Mouse (Mus musculus) olfactory bulb, adult 2 months (tissue): ENCODE results near the gene Abcf2. TPM values are rescaled to one million over a fixed set of nuclear protein-coding genes. Genes with fewer than 3 reads are reported as not detected.

Experiments used
- H3K27ac ChIP-seq: fragments of 200-500 bp; 2 replicates; pipeline ENCODE4 v1.5.1; 2012; ENCODE audit warnings: low read depth, low read length; ENCODE audit not compliant: insufficient read depth
- H3K4me1 ChIP-seq: fragments of 200-500 bp; 2 replicates; pipeline ENCODE4 v1.6.1; 2012; ENCODE audit warnings: low read length; ENCODE audit not compliant: control insufficient read depth, insufficient read depth
- H3K4me3 ChIP-seq: fragments of 200-500 bp; 2 replicates; pipeline ENCODE4 v1.5.1; 2012; ENCODE audit warnings: mild to moderate bottlenecking, low read depth, low read length, moderate library complexity; ENCODE audit not compliant: insufficient read depth
- CTCF ChIP-seq: fragments of 200-500 bp; IDR thresholded peaks from 2 replicates; pipeline ENCODE4 v1.5.1; 2012; ENCODE audit warnings: low read depth, mild to moderate bottlenecking, low read length, moderate library complexity; ENCODE audit not compliant: insufficient read depth
- POLR2A ChIP-seq: fragments of 200-500 bp; IDR thresholded peaks from 2 replicates; pipeline ENCODE4 v1.6.1; 2012; ENCODE audit warnings: mild to moderate bottlenecking, low read depth, low read length, moderate library complexity; ENCODE audit not compliant: insufficient read depth
- WGBS: fragments of 180-500 bp; shearing (Covaris S2); methylation state at CpG from one replicate; pipeline ENCODE4 v1.1.7; 2018; 5-methylcytosine and 5-hydroxymethylcytosine counted together
- polyA plus RNA-seq: library from polyadenylated mRNA; stranded (reverse); fragments of >200 nt; gene quantifications from 2 replicates; pipeline ENCODE4 v1.2.4, GENCODE M21; 2012; ENCODE audit warnings: low replicate concordance; ENCODE audit not compliant: missing spikeins, insufficient read depth, insufficient read length

Abcf2 gene
- polyA plus RNA-seq, 1 experiment = not detected

DNA sequence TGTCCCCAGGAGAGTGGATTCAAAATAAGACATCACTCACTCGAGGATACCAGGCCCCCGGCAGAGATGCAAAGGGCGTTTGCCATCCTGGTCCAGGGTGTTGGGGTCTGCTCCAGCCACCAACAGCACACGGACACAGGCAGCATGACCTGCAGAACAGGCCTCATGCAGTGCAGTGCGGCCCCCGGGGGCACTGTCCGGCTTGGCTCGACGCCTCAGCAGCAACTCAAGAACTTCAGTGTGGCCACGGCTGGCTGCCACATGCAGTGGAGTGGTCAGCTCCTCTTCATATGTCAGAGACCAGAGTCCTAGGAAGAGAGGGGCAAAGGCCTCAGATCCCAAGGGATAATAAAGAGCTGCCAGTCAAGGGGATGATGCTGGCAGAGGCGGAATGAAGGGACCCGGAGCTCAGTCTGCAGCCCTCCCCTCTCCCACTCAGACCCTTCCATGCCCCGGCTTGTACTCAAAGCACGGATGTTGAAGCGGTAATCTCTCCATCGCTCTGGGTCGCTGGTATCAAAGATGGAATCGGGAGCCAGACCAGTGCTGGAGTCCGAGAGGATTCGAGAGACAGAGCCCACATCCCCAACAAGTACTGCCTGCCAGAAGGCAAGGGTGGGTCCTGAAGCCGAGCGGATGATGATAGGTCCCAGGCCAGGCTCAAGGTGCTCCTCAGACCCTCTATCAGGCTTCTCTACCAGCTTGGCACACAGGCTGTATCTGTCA is 37.5 kb downstream of the Abcf2 start:
- WGBS = 89% methylated on average over 22 of the region's 22 CpGs
- Histone ChIP-seq H3K4me3 (no peak overlapping the region), H3K4me1 (peaks cover 4% of the 10 kb centered on the region; the same call in 1 of the 2 replicates), H3K27ac (no peak overlapping the region)
- TF ChIP-seq CTCF (no peak), POLR2A (no peak)

DNA sequence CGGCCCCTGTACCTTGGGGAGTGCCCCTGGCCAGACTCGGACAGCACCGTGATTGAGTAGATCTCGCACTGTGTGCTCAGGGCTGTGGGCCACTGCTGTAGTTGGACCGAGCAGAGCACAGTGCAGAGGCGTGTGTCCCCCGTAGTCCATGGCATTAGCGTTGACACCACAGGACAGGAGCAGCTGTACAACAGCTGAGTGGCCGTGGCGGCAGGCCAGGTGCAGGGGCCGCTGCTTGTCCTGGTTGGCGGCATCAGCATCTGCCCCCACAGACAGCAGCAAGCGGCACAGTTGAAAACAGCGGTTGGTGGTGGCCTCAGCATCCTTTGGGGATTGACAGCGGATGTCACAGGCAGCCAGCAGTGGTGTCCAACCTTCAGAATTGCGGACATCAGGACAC is 39.6 kb downstream of the Abcf2 start:
- H3K4me3 ChIP-seq = no peak overlapping the region
- H3K4me1 ChIP-seq = peaks cover 4% of the 10 kb centered on the region; the same call in 1 of the 2 replicates
- no peak overlapping the region for H3K27ac ChIP-seq
- 63% methylated on average over 16 of the region's 16 CpGs for WGBS
- no peak for TF ChIP-seq CTCF
- TF ChIP-seq POLR2A = no peak

DNA sequence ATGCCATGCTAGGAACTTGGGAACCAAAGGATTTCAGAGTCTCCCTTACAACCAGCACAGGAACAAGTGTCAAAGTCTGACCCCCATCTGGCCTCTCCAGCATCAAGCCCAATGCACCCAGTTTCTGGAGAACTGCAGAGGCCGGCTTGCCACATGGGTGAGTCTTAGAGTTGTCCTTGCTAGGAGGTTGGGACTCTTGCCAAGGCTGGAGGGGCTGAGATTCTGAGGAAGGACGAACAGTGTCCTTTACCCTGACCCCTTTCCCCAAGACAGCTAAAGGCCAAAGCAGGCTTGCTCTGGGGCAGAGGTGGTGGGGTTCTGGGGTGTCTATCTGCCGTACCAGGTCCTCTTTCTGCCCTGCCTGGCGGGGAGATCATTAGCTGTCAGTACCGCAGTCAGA is 40.8 kb downstream of the Abcf2 start:
- 73% methylated on average over 5 of the region's 5 CpGs for WGBS
- no peak for TF ChIP-seq CTCF
- no peak for TF ChIP-seq POLR2A
- Histone ChIP-seq H3K27ac (no peak overlapping the region), H3K4me3 (no peak overlapping the region), H3K4me1 (peaks cover 4% of the 10 kb centered on the region; the same call in 1 of the 2 replicates)

DNA sequence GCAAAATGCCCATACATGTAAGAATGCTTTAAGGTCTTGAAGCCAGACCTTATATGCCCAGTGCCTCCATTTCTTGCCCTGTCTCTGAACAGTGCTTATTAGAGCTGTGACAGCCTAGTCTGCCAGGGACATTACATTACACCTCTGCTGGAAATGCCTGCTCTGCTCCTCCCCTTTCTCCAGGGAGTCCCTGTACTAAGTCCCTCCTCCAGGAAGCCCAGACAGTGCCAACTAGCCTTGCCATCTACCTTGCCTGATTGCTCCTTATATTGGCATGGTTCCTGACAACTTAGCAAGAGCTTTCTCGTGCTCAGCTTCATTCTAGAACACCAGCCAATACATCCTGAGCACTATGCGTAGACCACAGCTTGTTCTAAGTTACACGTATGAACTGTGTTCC is 41.5 kb downstream of the Abcf2 start:
- Histone ChIP-seq H3K4me1 (no peaks in the 10 kb centered on the region; the same call in 1 of the 2 replicates), H3K27ac (no peak overlapping the region), H3K4me3 (no peak overlapping the region)
- 88% methylated on average over 3 of the region's 3 CpGs for WGBS
- TF ChIP-seq POLR2A = no peak
- no peak for TF ChIP-seq CTCF

DNA sequence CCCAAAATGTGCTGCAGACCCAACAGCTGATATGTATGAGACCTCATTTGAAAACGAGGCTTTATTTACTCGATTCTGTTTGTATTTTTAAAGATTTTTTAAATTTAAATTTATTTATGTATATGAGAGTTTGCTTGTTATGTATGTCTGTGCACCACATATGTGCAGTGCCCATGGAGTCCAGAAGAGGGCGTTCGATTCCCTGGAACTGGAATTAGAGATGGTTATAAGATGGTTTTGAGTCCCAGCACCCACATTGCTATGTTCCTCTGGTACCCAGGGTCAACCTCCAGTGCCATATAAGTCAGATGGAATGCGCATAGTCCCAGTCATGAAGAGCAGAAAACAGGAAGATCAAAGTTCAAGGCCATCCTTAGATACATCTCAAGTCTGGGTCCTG is 43.0 kb downstream of the Abcf2 start:
- Histone ChIP-seq H3K4me3 (no peak overlapping the region), H3K4me1 (peaks cover 2% of the 10 kb centered on the region; the same call in 1 of the 2 replicates), H3K27ac (no peak overlapping the region)
- TF ChIP-seq POLR2A (no peak), CTCF (no peak)
- 67% methylated on average over 5 of the region's 5 CpGs for WGBS

DNA sequence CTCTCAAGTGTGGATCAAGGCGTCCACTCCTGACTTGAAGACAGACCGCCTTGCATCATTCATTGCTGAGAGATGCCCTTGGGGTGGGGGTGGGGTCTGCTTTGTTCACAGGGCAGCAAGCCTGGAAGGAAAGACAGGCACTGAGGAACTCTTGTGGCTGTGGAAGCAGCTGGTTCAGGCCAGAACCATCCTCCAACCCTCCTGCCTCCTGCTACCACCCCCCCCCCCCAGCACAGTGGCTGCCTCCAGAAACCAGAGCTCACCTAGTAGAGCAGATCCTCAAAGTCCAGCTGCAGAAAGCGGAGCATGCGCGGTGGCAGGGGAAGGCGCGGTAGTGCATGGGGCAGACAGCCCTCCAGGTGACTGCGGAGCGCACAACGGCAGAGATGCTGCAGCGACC is 43.9 kb downstream of the Abcf2 start:
- TF ChIP-seq POLR2A (no peak), CTCF (peak; percentile 11; the same call in 1 of the 2 replicates)
- no peak overlapping the region for H3K4me3 ChIP-seq
- H3K4me1 ChIP-seq = peaks cover 2% of the 10 kb centered on the region; the same call in 1 of the 2 replicates
- no peak overlapping the region for H3K27ac ChIP-seq
- 72% methylated on average over 11 of the region's 11 CpGs for WGBS

DNA sequence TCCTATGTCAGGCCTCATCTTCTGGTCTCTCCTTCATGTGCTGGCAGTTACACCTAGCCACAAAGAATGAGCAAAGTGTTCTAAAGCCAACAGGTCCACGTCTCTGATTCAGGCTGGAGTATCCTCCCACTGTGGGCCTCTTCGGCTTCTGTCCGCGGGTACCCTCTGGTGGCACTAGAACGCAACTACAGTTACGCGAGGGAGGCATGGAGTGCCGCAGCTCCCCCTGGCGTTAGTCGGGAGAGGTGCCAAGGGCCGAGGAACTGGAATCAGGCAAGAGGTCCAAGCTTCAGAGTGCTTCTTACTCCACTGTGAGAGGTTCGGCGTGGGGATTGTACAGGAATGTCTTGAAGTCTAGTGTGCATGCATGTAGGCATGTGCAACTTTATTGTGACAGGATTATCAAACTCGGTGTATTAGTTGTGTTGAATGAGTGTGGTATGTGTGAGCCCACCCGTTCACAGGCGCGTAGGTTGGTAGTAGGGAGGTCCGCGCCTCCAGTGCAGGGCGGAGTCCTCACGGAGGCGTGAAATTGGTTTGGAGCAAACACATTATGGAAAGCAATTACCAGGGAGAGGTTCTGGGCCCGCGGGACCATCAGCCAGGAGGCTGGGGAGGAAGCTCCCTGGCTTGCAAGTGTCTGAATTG is 47.1 kb downstream of the Abcf2 start:
- 22% methylated on average over 24 of the region's 24 CpGs for WGBS
- Histone ChIP-seq H3K27ac (no peak overlapping the region), H3K4me3 (no peak overlapping the region), H3K4me1 (peaks cover 13% of the 10 kb centered on the region)
- TF ChIP-seq POLR2A = no peak
- peak; percentile 100 for TF ChIP-seq CTCF

DNA sequence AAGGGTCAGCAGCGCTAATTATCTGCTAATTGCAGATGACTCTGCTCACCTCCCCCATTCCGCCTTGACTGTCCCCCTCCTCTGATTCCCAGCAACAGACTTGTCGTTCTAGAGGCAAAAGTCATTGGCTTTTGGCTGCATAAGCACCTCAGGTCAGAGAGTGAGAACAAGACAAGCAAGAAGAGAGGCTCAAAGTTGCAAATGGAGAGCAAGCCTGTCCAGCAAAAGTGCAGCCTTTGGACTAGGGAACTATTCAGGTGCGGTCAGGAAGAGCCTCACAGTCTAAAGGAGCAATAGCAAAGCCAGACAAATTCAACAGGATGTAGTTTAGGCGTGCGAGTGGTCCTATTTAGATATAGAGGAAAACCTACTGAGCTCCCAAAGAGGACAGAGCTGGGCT is 49.5 kb downstream of the Abcf2 start:
- Histone ChIP-seq H3K27ac (no peak overlapping the region), H3K4me3 (no peak overlapping the region), H3K4me1 (peaks cover 13% of the 10 kb centered on the region)
- 43% methylated on average over 6 of the region's 6 CpGs for WGBS
- no peak for TF ChIP-seq CTCF
- TF ChIP-seq POLR2A = no peak

DNA sequence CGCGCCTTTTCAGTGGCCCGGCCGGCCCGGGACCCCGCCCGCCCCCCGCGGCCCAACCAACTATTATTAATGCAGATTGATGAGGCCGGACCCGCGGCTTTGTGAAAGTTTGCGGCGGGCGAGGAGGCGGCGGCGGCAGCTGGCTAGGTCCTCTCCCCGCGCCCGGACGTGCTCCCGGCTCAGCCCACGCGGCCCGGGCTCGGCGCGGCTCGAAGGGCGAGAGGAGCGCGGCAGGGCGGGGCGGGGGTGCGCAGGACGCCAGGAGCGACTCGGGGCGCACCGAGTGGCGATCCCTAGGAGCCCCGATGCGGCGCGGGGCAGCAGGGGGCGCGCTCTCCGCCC is 50.4 kb downstream of the Abcf2 start, which contains the start of gene Gbx1:
TSS of gene Gbx1 (minus strand) at position 314 of the 342 bp plus-strand sequence.
- 1% methylated on average over 49 of the region's 49 CpGs for WGBS
- Histone ChIP-seq H3K4me1 (peaks cover 13% of the 10 kb centered on the region), H3K27ac (no peak within 1 kb of the TSS), H3K4me3 (peak within 1 kb of the TSS; percentile 39)
- TF ChIP-seq CTCF (no peak), POLR2A (no peak)
